Mouse (Mus musculus) retina, embryonic 14.5 days (tissue): ENCODE results near the gene Kcnb1.

ENCODE experiments used
- DNase-seq: peaks from one replicate; pipeline ENCODE4 v3.0.0-alpha.2; 2015; ENCODE audit warnings: low spot score

Gene Kcnb1

GRCm38 (mm10) chr2:167079535-167080257, 110.3 kb downstream of the Kcnb1 start:
- DNase-seq, result no peak

DNA sequence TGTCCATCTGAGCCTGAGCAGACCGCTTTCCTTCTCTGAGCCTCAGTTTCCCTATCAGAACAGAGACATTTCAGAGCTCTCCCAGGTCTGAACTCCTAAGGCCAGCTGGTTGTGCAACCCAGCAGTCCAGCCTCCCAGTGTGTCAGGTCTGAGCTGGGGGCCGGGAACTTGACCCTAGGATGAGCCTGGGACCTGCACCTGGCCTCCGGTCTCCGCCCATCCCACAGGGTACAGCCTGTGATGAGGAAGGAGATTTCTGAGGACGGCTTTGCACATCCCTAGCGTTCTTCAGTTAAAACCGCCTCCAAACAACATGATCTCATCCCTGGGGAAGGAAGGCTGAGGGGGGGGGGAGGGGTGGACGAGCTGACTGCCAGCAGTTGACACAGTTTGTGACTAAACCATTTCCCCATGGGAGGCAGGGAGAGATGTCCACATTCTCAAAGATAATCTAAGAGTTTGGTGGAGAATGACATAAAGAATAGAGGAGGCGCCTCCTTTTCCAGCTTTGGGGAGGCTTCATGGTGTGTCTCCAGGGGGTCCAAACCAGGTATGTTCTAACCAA, 110.9 kb downstream of the Kcnb1 start:
- no peak for DNase-seq

DNA sequence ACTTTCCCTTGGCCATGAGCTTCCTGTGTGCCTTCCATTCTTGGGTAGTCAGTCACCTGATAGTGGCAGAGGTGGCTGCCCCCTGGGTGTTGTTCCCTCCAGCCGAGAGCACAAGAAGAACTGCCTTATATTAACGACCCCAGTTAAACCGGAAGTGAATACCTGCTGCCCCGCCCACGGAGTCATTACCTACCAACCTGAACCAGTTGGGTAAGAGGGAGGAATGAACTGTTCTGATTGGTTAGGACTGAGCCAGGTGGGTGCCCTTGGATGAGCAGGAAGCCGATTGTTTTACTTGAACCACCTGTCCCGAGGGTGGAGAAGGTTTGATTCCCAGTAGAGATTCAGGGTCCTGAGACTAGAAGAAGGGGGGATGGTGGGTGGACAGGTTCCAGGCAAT, 111.5 kb downstream of the Kcnb1 start:
- no peak for DNase-seq

DNA sequence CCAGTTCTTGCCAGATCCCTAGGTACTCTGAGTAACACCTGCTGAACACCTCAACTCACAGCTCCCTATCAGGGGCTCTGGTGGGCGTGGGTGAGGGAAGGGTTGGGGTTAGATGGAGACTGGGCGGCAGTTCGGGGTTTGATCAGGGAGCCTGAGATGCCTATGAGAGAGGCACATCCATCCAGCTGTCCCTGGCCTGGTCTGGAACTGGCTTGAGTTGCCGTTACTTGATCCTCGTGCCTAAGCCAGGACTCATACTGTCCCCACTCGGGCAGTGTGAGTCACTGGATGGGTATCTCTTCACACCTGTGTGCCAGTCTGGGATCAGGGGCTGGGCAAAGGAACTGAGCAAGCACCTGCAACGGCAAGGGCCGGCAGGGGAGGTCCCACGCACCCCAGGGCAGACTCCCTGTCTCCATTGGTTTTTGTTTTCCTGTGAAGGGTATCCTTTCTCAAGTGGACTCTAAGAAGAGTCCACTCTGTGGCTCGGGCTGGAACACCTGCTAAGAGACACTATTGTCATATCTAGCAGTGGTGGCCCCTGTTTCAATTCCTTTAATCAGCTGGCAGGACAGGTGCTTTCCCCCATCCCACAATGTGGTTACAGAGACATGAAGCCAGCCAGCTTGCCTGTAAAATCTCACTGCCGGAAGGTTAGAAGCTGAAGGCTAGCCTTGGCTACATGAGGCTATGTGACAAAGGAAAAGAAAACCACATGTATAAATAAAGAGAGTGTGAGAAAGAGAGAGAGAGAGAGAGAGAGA, 112.6 kb downstream of the Kcnb1 start:
- DNase-seq, result no peak

DNA sequence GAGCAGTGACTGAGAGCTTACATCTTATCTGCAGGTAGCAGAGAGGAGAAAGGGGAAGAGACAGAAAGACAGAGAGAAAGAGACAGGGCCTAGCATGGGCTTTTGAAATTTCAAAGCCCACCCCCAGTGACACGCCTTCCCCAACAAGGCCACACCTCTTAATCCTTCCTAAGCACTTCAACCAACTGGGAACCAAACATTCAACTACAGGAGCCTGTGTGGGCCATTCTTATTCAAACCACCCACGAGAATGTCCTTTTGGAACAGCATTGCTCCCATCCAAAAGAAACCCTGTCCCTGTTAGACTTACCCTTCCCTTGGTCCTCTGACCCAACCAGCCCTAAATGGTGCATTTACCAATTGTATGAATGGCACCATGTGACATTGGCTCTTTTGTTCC, 113.2 kb downstream of the Kcnb1 start:
- DNase-seq, result no peak

DNA sequence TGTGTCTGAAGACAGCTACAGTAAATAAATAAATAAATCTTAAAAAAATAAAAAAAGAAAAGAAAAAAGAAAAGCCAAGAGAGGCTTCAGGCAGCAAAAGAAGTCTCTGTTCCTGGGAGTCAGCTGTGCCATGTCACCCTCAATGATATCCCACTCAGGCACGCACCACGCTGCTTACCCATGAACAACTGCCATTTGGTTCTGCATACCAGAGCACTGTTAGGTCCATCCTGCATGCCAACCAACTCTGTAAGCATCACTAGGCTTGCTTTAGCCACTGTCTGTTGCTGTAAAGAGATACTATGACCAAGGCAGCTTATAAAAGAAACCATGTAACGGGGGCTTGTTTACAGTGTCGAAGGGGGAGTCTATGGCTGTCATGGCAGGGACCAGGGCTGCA, 113.6 kb downstream of the Kcnb1 start:
- DNase-seq, result no peak

DNA sequence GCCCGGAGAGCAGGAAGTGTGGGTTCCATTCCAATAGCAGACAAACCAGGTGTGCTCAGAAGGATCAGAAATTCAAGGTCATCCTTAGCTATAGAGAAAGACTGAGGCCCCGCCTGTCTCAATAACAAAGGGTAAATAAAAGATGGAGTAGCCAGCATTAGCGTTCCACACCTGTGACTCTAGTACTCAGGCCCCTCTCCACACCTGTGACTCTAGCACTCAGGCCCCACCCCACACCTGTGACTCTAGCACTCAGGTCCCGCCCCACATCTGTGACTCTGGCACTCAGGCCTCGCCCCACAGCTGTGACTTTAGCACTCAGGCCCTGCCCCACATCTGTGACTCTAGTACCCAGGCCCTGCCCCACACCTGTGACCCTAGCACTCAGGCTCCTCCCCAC, 115.4 kb downstream of the Kcnb1 start:
- DNase-seq, result no peak

DNA sequence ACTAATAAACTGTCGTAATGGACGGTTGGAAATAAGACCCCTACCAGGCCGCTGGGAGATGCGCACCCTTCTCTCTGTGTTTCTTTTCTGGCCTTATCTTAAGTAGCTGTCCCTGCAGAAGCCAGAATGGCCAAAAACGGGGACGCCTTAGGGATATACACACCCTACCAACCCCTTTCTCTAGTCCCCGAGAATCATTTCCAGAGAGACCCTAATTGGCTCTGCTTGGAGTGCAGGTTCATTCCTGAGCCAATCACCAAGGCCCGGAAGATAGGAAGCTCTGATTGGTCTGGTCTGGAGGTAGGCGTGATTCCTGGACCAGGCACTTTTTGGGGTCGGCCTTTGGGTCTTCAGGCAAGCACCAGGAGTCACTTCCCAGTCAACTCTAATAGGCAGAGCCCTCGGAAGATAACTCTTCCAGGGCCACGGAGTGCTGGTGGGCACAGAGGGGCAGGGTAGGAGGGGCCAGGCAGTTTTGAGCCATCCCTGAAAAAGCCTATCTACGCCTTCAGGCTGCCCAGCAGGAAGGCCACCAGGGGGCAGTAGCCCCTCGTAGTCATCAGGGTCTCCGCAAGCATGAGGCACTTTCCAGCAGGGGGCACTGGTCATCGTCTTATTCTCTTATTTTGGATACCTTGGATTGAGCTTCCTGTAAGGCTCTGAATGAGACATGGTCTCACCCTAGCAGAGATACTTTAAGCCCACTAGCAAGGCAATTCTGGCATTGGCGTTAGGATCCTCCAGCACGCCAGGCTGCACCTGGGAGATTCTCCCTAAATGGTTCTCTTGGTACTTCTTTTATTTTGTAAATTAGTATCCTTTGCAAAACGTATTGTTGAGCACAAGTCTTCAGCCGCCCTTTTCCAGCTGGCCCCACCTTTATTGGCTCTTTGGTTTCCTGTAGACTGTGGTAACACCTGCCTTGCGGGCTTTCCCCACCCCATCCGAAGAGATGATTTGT, 118.0 kb downstream of the Kcnb1 start:
- peak; percentile 99 for DNase-seq

DNA sequence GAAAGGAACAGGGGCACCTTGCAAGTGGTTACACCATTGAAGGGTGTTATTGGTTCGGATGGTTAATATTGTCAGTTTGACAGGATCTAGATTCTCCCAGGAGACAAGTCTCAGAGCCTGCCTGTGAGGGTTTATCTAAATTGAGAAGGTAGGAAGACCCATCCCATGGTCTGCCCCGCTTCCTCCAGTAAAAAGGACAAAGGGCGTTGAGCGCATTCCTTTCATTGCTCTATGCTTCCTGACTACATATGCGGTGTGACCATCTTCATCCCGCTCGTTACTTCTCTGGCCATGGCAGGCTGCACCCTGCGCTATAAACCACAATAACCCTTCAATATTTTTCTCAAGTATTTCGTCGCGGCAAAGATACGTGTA, 118.7 kb downstream of the Kcnb1 start:
- no peak for DNase-seq

- no peak for DNase-seq
Measured at GRCm38 (mm10) chr2:167070341-167070740, 119.6 kb downstream of the Kcnb1 start.

GRCm38 (mm10) chr2:167067575-167067974, 122.4 kb downstream of the Kcnb1 start:
- DNase-seq, result no peak

DNA sequence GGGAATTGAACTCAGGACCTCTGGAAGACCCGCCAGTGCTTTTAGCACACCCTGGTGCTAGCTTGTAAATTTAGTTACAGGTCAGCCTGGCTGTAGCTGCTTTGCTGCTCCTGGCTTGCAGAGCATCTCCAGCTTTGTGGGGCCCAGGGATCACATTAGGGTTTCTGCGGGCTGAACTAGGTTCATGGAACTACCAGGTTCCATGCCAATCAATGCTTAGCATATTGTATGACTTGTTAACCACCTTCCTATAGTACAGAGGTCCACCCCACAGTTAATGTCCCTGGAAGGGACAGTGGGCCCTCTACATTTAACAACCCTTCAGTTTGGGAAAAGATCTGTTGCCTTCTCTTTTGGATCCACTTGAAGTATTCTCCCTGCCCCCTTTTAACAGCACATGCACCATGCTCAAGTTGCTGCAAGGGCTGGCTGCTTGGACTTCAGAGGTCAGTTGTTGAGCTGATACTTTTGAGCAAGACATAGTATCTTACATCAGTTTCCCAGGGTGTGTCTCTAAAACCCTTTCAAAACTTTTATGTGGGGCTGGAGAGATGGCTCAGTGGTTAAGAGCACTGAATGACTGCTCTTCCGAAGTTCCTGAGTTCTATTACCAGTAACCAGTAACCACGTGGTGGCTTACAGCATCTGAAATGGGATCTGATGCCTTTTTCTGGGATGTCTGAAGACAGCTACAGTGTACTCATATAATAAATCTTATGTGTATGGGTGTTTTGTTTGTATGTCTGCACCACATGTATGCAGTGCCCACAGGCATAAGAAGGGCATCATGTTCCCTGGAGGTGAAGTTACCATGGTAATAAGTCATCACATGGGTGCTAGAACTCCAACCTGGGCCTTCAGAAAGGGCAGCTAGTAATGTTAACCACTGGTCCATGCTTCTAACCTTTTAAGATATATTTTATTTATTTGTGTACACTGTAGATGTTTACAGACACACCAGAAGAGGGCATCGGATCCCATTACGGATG, 123.1 kb downstream of the Kcnb1 start:
- no peak for DNase-seq

DNA sequence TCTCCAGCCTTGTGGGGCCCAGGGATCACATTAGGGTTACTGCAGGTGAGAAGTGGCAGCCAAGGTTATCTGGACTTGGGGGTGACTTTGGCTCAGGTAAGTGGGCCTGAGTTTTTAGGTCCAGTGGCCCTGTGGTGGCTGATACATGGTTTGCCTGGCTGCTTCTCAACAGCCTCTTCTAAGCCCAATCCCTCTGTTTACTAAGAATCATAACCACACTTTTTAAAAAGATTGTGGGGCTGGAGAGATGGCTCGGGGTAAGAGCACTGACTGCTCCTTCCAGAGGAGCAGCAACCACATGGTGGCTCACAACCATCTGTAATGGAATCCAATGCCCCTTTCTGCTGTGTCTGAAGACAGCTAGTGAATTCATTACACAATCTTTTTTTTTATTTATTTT, 123.9 kb downstream of the Kcnb1 start:
- DNase-seq, result no peak

DNA sequence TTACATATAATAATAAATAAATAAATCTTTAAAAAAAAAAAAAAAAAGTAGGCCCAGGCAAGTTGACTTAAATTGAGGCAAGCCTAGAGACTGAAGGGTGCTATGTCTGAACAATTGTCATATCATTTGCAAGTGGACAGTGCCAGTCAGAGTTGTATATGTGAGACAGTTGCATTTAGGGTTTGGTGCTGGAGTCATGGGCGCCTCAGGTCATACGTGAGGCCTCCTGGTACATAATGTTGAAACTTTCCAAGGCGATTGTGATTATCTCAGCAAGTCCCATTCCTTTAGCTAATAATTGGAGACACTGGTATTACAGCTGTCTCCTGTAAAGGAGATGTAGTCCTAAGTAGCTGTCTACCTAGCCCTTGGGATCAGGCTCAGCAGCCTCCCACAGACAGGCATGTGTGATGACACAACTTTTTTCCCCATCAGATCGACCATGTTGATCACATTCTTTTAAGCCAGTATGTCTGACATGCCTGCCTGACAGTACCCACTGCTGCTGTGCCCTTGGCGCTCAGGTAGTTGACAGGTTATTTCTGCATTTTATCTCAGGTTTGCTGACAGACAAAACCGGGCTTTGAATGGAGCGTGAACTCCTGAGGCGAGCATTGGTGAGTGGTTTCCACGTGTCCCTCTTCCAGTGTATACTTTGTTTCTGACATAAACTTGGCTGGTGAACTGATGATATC, 125.2 kb downstream of the Kcnb1 start:
- no peak for DNase-seq

- DNase-seq, result peak; percentile 62
Measured at GRCm38 (mm10) chr2:167063906-167064496, 126.0 kb downstream of the Kcnb1 start.

GRCm38 (mm10) chr2:167062965-167063880, 126.7 kb downstream of the Kcnb1 start, which contains the start of gene Znfx1:
Znfx1 (minus strand) TSS chr2:167063015.
- DNase-seq, result peak; percentile 99

DNA sequence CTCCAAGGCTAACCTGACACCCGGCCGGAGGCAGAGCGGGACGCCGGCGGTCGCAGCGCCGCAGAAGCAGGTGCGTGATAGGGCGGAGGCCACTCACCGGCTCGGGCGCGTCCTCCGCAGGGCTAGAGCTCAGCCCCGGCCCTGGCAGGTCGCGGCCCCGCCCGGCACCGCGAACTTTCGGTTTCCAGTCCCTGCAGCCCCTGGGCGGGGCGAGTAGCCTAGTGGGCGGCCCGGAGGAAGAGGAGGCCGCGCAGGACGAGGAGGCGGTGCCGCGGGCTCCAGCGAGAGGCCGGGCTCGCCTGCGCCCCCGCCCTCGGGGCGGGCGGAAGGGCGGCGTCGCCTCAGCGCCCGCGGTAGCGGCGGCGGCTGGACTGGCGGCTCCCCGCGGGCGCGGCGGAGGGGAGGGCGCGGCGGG, 127.5 kb downstream of the Kcnb1 start:
- peak; percentile 88 for DNase-seq

DNA sequence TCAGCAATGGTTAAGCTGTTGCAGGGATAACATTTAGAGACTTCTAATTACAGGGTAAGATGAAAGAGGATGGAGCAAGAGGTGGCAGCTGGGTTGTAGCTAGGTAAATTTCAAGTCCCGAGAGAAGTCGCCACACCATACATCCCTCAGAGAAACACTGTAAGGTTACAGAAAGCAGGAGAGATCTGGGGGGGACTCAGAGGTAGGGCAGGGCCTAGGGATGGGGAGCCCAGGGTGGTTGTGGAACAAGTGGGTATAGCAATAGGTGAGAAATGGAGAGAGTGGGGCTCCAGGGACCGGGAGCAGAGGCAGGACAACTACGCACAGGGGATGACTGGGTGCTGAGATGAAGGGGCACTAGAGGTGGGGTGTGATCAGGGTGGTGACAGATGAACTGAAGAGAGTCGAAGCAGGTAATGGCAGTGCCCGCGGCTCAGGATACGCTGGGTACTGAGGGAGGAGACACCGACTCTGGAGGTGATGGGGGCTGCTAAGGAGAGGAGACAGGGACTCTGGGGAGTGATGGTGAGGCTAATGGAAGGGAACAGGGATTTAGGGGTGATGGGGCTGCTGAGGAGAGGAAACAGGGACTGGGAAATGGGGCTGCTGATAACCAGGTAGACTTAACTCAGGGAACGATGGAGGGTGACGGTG, 128.4 kb downstream of the Kcnb1 start:
- DNase-seq, result no peak
